8 mouse cellular contexts compared by ENCODE assay signal in genomic region chr10:70245559-70245945, GRCm38 (mm10). TPM values are rescaled to one million over a fixed set of nuclear protein-coding genes. Genes with fewer than 3 reads are reported as not detected.
DNase-seq lines count a peak whose midpoint lies in the region; ATAC-seq and TF ChIP-seq lines count a peak whose summit lies in the region.

No protein-coding gene starts in this region.

- peak overlapping the region; percentile 86 for H3K4me3 ChIP-seq in kidney, adult 2 months (ENCODE audit: insufficient read depth, low read depth, low read length)
- peak overlapping the region; percentile 76 for H3K4me3 ChIP-seq in forebrain, embryonic 10.5 days
- peak overlapping the region; percentile 61 for H3K4me3 ChIP-seq in intestine, embryonic 16.5 days (ENCODE audit: low read length)
- H3K4me3 ChIP-seq in neural tube, embryonic 13.5 days: peak overlapping the region; percentile 61

- H3K36me3 ChIP-seq in kidney, adult 2 months (ENCODE audit: control insufficient read depth, insufficient read depth, low read length): no peaks in the 10 kb centered on the region
- H3K36me3 ChIP-seq in forebrain, embryonic 10.5 days (replicated peaks): no peaks in the 10 kb centered on the region
- no peaks in the 10 kb centered on the region for H3K36me3 ChIP-seq in intestine, embryonic 16.5 days (ENCODE audit: control insufficient read depth, insufficient read depth, low read length)
- H3K36me3 ChIP-seq in neural tube, embryonic 13.5 days: no peaks in the 10 kb centered on the region

- no peaks in the 10 kb centered on the region for H3K9me3 ChIP-seq in forebrain, embryonic 10.5 days
- no peaks in the 10 kb centered on the region for H3K9me3 ChIP-seq in intestine, embryonic 16.5 days (ENCODE audit: control insufficient read depth, low read length)
- H3K9me3 ChIP-seq in neural tube, embryonic 13.5 days: 0 out of 2 replicates have a peak, but pooled peaks cover 2% of the 10 kb centered on the region

- no peak for TF ChIP-seq CTCF in kidney, adult 2 months (conservative IDR thresholded peaks at IDR 0.05; ENCODE audit: insufficient read depth, insufficient read length, low read depth, low read length)

- TF ChIP-seq POLR2A in kidney, adult 2 months (IDR thresholded peaks at IDR 0.05; ENCODE audit: low read depth, low read length): no peak

- no peaks in the 10 kb centered on the region; the same call in 1 of the 2 replicates for H3K27me3 ChIP-seq in kidney, adult 2 months (replicated peaks; ENCODE audit: control insufficient read depth, insufficient read depth, low read length)
- peaks cover 63% of the 10 kb centered on the region for H3K27me3 ChIP-seq in forebrain, embryonic 10.5 days (ENCODE audit: poor library complexity, severe bottlenecking)
- H3K27me3 ChIP-seq in intestine, embryonic 16.5 days (replicated peaks; ENCODE audit: control insufficient read depth, insufficient read depth, low read length): peaks cover 12% of the 10 kb centered on the region
- H3K27me3 ChIP-seq in neural tube, embryonic 13.5 days: peaks cover 39% of the 10 kb centered on the region

- DNase-seq in kidney, adult 2 months: peak; percentile 40
- no peak for DNase-seq in kidney, adult 9 months
- peak; percentile 33 to 60 for DNase-seq in adrenal gland, postnatal 36 days
- DNase-seq in forebrain, embryonic 10.5 days (ENCODE audit: extremely low spot score, low spot score): peak; percentile 25
- DNase-seq in frontal cortex, postnatal 10 days (ENCODE audit: low spot score in 2 of 2): no peak

- H3K27ac ChIP-seq in kidney, adult 2 months (ENCODE audit: insufficient read depth, low read depth, low read length): peak overlapping the region; percentile 98
- peak overlapping the region; percentile 80 for H3K27ac ChIP-seq in forebrain, embryonic 10.5 days
- no peak overlapping the region for H3K27ac ChIP-seq in intestine, embryonic 16.5 days (ENCODE audit: low read length)
- H3K27ac ChIP-seq in neural tube, embryonic 13.5 days (replicated peaks): no peak overlapping the region

- no peak for ATAC-seq in intestine, embryonic 16.5 days
- ATAC-seq in neural tube, embryonic 13.5 days (ENCODE audit: low read depth): peak; percentile 45; the same call in 1 of the 2 replicates
- ATAC-seq in activated CD4-positive, CD25-positive, alpha-beta regulatory T cell, adult 4 months: no peak

- peak overlapping the region; percentile 70 for H3K9ac ChIP-seq in intestine, embryonic 16.5 days (ENCODE audit: low read depth, low read length)
- H3K9ac ChIP-seq in neural tube, embryonic 13.5 days: peak overlapping the region; percentile 78

- 3% methylated on average over 16 of the region's 16 CpGs for WGBS in kidney, adult 2 months
- WGBS in forebrain, embryonic 10.5 days: under 1% methylated on average over 16 of the region's 16 CpGs
- under 1% methylated on average over 16 of the region's 16 CpGs for WGBS in intestine, embryonic 16.5 days
- 0% methylated on average over 16 of the region's 16 CpGs for WGBS in neural tube, embryonic 13.5 days

- peak overlapping the region; percentile 94 for H3K4me2 ChIP-seq in intestine, embryonic 16.5 days (ENCODE audit: low read depth, low read length)
- H3K4me2 ChIP-seq in neural tube, embryonic 13.5 days: peak overlapping the region; percentile 91

- H3K4me1 ChIP-seq in kidney, adult 2 months (ENCODE audit: control insufficient read depth, insufficient read depth, low read length): peaks cover 8% of the 10 kb centered on the region; the same call in 1 of the 2 replicates
- peaks cover 21% of the 10 kb centered on the region for H3K4me1 ChIP-seq in forebrain, embryonic 10.5 days
- H3K4me1 ChIP-seq in intestine, embryonic 16.5 days (ENCODE audit: control insufficient read depth, insufficient read depth, low read length): peaks cover 18% of the 10 kb centered on the region
- peaks cover 16% of the 10 kb centered on the region for H3K4me1 ChIP-seq in neural tube, embryonic 13.5 days (replicated peaks)

RNA-seq across cellular contexts. Expression of gene Slc16a9, which starts 0.7 kb away (rescaled TPM):
- polyA plus RNA-seq in kidney, adult 2 months (2012; rRNA removed): 68.9 and 77.1 TPM in 2 replicates
- total RNA-seq in adrenal gland, postnatal 36 days (2021): 10 to 100 TPM in 1 of 2 experiments, 1 to 10 TPM in 1; 5.5 to 12.9 TPM
- 0.09 and 0.29 TPM in 2 replicates for polyA plus RNA-seq in forebrain, embryonic 10.5 days (2016; fragmentation: Nextera tagmentation; extraction: Ambion mirVana)
- polyA plus RNA-seq in intestine, embryonic 16.5 days (2015; fragmentation: Nextera tagmentation; extraction: Ambion mirVana): 0.50 and 0.56 TPM in 2 replicates
- 1.0 and 1.9 TPM in 2 replicates for polyA plus RNA-seq in neural tube, embryonic 13.5 days (2015; fragmentation: Nextera tagmentation; extraction: Ambion mirVana)
- not detected for polyA plus RNA-seq in activated CD4-positive, CD25-positive, alpha-beta regulatory T cell, adult 4 months (2017; shearing (Covaris generic))

RNA-seq across cellular contexts. Expression of gene Mrln, which starts 41.1 kb away (rescaled TPM):
- polyA plus RNA-seq in kidney, adult 2 months (2012; rRNA removed): 1.0 and 2.5 TPM in 2 replicates
- total RNA-seq in adrenal gland, postnatal 36 days (2021): not detected
- polyA plus RNA-seq in forebrain, embryonic 10.5 days (2016; fragmentation: Nextera tagmentation; extraction: Ambion mirVana): 1.5 TPM in 1 of 2 replicates, not detected in the other
- 0.65 and 0.95 TPM in 2 replicates for polyA plus RNA-seq in intestine, embryonic 16.5 days (2015; fragmentation: Nextera tagmentation; extraction: Ambion mirVana)
- 1.7 and 3.5 TPM in 2 replicates for polyA plus RNA-seq in neural tube, embryonic 13.5 days (2015; fragmentation: Nextera tagmentation; extraction: Ambion mirVana)
- not detected for polyA plus RNA-seq in activated CD4-positive, CD25-positive, alpha-beta regulatory T cell, adult 4 months (2017; shearing (Covaris generic))

Comparison
In these comparisons a context has a peak if more than half of its experiments do, and no peak if none do; other contexts are left out.
1. DNase-seq: peak in kidney, adult 2 months (single experiment), adrenal gland, postnatal 36 days (2 of 2) and forebrain, embryonic 10.5 days (single experiment); none in kidney, adult 9 months (single experiment) and frontal cortex, postnatal 10 days (0 of 2).
2. H3K27ac ChIP-seq: peak in kidney, adult 2 months (single experiment) and forebrain, embryonic 10.5 days (single experiment); none in intestine, embryonic 16.5 days (single experiment) and neural tube, embryonic 13.5 days (single experiment).
3. RNA of gene Slc16a9, which starts 0.7 kb away (polyA plus RNA-seq): 68.9 to 77.1 TPM in kidney, adult 2 months; 1.0 to 1.9 TPM in neural tube, embryonic 13.5 days, 0.50 to 0.56 TPM in intestine, embryonic 16.5 days, 0.09 to 0.29 TPM in forebrain, embryonic 10.5 days and not detected in activated CD4-positive, CD25-positive, alpha-beta regulatory T cell, adult 4 months; every median in the first group is over 10 times any median in the second.
4. Peak in every context shown above with its lines, with median percentiles within 50 percentile points of each other: H3K4me3 ChIP-seq.